Mouse (Mus musculus): ENCODE results near the gene Erc2.

DNA sequence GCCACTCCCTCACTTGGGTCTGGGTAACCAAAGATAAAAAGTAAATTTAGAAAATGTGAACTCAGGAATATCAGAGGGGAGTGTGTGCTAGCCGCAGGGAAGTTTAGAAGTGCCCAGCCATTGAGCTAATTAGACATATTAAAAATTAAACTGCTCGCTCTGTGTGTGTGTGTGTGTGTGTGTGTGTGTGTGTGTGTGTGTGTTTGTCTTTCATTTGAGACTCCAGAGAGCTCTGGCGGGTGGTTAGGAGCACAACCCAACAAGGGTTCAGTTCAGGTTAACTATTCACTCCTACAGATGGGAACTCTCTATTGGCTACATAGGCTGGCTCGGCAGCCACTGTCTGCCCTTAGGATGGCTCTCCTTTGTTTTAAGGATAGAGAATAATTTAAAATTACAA lies 97.4 kb downstream of the Erc2 start:
- no peak for TF ChIP-seq FLI1 (IDR thresholded peaks at IDR 0.05; ENCODE audit: low read length)
- TF ChIP-seq GATA1 (IDR thresholded peaks at IDR 0.05; ENCODE audit: borderline replicate concordance, low read length): no peak
